Mouse (Mus musculus): ENCODE data around the gene Rgs14. TPM values are rescaled to one million over a fixed set of nuclear protein-coding genes. Genes with fewer than 3 reads are reported as not detected.

Gene Rgs14
- total and polyA plus RNA-seq, 3 experiments: 14.4 to 20.5 TPM; not detected in 1

DNA sequence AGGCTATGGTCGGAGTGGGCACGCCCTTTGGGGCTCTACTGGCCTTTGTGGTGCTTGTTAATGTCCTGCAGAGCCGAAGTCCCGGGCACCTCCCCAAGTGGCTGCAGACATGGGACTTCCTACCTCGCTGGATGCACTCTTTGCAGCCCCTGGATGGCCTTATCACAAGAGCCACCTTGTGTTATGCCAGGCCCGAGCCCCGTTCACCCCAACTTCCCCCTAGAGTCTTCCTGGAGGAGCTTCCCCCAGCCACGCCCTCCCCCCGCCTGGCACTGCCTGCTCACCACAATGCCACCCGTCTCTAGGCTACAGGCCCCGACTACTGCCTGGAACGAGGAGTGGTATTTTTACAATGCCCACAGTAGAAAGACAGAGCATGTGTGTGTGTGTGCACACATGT lies 43.8 kb downstream of the Rgs14 start:
- Histone ChIP-seq H3K4me3 (ENCODE audit: control insufficient read depth in 1 of 2, insufficient read depth in 1 of 2, low read depth in 2 of 2, low read length in 2 of 2) (no peak overlapping the region), H3K27ac (ENCODE audit: control insufficient read depth, low read depth, low read length) (no peak overlapping the region), H3K4me1 (ENCODE audit: control insufficient read depth in 1 of 2, insufficient read depth in 2 of 2, low read length in 2 of 2) (peaks cover 0 to 14% of the 10 kb centered on the region in 2 experiments; a peak in 2 of 4 replicates), H3K27me3 (ENCODE audit: control insufficient read depth in 1 of 2, insufficient read depth in 2 of 2, low read length in 2 of 2) (no peaks in the 10 kb centered on the region), H3K36me3 (ENCODE audit: control insufficient read depth in 1 of 2, insufficient read depth in 2 of 2, low read length in 2 of 2) (peaks cover 0 to 7% of the 10 kb centered on the region in 2 experiments; a peak in 2 of 4 replicates), H3K9ac (ENCODE audit: control insufficient read depth, low read depth, low read length, poor library complexity, severe bottlenecking) (no peak overlapping the region), H3K9me3 (replicated peaks; ENCODE audit: insufficient read depth, low read length) (no peaks in the 10 kb centered on the region), H3K79me2 (ENCODE audit: control insufficient read depth, insufficient read depth, low read length, poor library complexity) (no peaks in the 10 kb centered on the region)
- peak; percentile 71 for DNase-seq (ENCODE audit: low read depth, low spot score)
- peak; percentile 86 for TF ChIP-seq TAL1 (IDR thresholded peaks at IDR 0.05; ENCODE audit: low read length)
- TF ChIP-seq TCF12 (IDR thresholded peaks at IDR 0.05; ENCODE audit: low read depth, low read length): peak; percentile 72
- peak; percentile 59 to 66; a peak in 3 of 4 replicates for TF ChIP-seq EP300 (IDR thresholded peaks at IDR 0.05; ENCODE audit: low read depth in 1 of 2, low read length in 2 of 2)
- no peak for TF ChIP-seq ZNF384 (IDR thresholded peaks at IDR 0.05; ENCODE audit: low read depth, low read length)
- 0 out of 2 replicates have a peak, but pooled peaks have one; percentile 39 for TF ChIP-seq ETS1 (IDR thresholded peaks at IDR 0.05; ENCODE audit: low read depth, low read length)
- TF ChIP-seq MXI1 (IDR thresholded peaks at IDR 0.05; ENCODE audit: low read depth, low read length): peak; percentile 6; the same call in 1 of the 2 replicates
- TF ChIP-seq MAZ (IDR thresholded peaks at IDR 0.05; ENCODE audit: low read depth, low read length): 0 out of 2 replicates have a peak, but pooled peaks have one; percentile 24
- TF ChIP-seq GATA1 (IDR thresholded peaks at IDR 0.05; ENCODE audit: low read depth, low read length): peak; percentile 35; the same call in 1 of the 2 replicates
- no peak for TF ChIP-seq MYC (IDR thresholded peaks at IDR 0.05; ENCODE audit: low read depth, low read length)
- no peak; the same call in 1 of the 2 replicates for TF ChIP-seq SIN3A (IDR thresholded peaks at IDR 0.05; ENCODE audit: low read length)

- peaks cover 0 to 7% of the 10 kb centered on the region in 2 experiments; a peak in 2 of 4 replicates for H3K36me3 ChIP-seq (ENCODE audit: control insufficient read depth in 1 of 2, insufficient read depth in 2 of 2, low read length in 2 of 2)
- H3K9me3 ChIP-seq (replicated peaks; ENCODE audit: insufficient read depth, low read length): no peaks in the 10 kb centered on the region
- DNase-seq (ENCODE audit: low read depth, low spot score): peak; percentile 30
- H3K4me1 ChIP-seq (ENCODE audit: control insufficient read depth in 1 of 2, insufficient read depth in 2 of 2, low read length in 2 of 2): peaks cover 0 to 17% of the 10 kb centered on the region in 2 experiments; a peak in 2 of 4 replicates
- TF ChIP-seq RCOR1 (IDR thresholded peaks at IDR 0.05; ENCODE audit: low read depth, low read length) (no peak), MYC (IDR thresholded peaks at IDR 0.05; ENCODE audit: low read depth, low read length) (no peak), MAX (IDR thresholded peaks at IDR 0.05; ENCODE audit: low read length) (no peak), JUND (IDR thresholded peaks at IDR 0.05; ENCODE audit: low read depth, low read length) (no peak), USF2 (IDR thresholded peaks at IDR 0.05; ENCODE audit: borderline replicate concordance in 1 of 2, insufficient read depth in 1 of 2, low read depth in 1 of 2, low read length in 2 of 2) (no peak), E2F4 (IDR thresholded peaks at IDR 0.05; ENCODE audit: borderline replicate concordance, low read depth, low read length) (no peak), MAZ (IDR thresholded peaks at IDR 0.05; ENCODE audit: low read depth, low read length) (no peak), TCF12 (IDR thresholded peaks at IDR 0.05; ENCODE audit: low read depth, low read length) (no peak), HCFC1 (IDR thresholded peaks at IDR 0.05; ENCODE audit: low read depth, low read length) (no peak)
- no peaks in the 10 kb centered on the region for H3K79me2 ChIP-seq (ENCODE audit: control insufficient read depth, insufficient read depth, low read length, poor library complexity)
- no peaks in the 10 kb centered on the region for H3K27me3 ChIP-seq (ENCODE audit: control insufficient read depth in 1 of 2, insufficient read depth in 2 of 2, low read length in 2 of 2)
- H3K27ac ChIP-seq (ENCODE audit: control insufficient read depth, low read depth, low read length): no peak within 1 kb of the TSS
- H3K4me3 ChIP-seq (ENCODE audit: control insufficient read depth in 1 of 2, insufficient read depth in 1 of 2, low read depth in 2 of 2, low read length in 2 of 2): no peak within 1 kb of the TSS
- H3K9ac ChIP-seq (ENCODE audit: control insufficient read depth, low read depth, low read length, poor library complexity, severe bottlenecking): no peak within 1 kb of the TSS
These were observed 45.3 kb downstream of the Rgs14 start, which contains the start of gene Pfn3 for GRCm38 (mm10) chr13:55414743-55415380. Pfn3 (minus strand) TSS chr13:55415232.
